Mouse (Mus musculus) forebrain, embryonic 10.5 days (tissue): ENCODE data around the gene Sdr39u1. TPM values are rescaled to one million over a fixed set of nuclear protein-coding genes. Genes with fewer than 3 reads are reported as not detected.
A peak's percentile ranks its signal among the peaks of the same experiment; 100 is the strongest.

Source experiments
- DNase-seq: peaks from one replicate; pipeline ENCODE4 v3.0.0-alpha.2; 2017; ENCODE audit warnings: low spot score; ENCODE audit errors: extremely low spot score
- H3K27ac ChIP-seq: fragments of 300-500 bp; sonication (generic); 2 replicates; pipeline ENCODE4 v1.5.1; 2016; ENCODE audit warnings: mild to moderate bottlenecking
- H3K27me3 ChIP-seq: fragments of 300-500 bp; sonication (generic); 2 replicates; pipeline ENCODE4 v1.6.1; 2016; ENCODE audit warnings: mild to moderate bottlenecking; ENCODE audit not compliant: poor library complexity, severe bottlenecking
- H3K36me3 ChIP-seq: fragments of 300-500 bp; sonication (generic); replicated peaks from 2 replicates; pipeline ENCODE4 v1.6.1; 2016; ENCODE audit warnings: mild to moderate bottlenecking, moderate library complexity
- H3K4me1 ChIP-seq: fragments of 300-500 bp; sonication (generic); 2 replicates; pipeline ENCODE4 v1.6.1; 2016
- H3K4me3 ChIP-seq: fragments of 300-500 bp; sonication (generic); 2 replicates; pipeline ENCODE4 v1.5.1; 2016; ENCODE audit warnings: mild to moderate bottlenecking, moderate library complexity
- H3K9me3 ChIP-seq: fragments of 300-500 bp; sonication (generic); 2 replicates; pipeline ENCODE4 v1.6.1; 2016; ENCODE audit warnings: mild to moderate bottlenecking, moderate library complexity
- WGBS: fragments of 180-500 bp; shearing (Covaris S2); methylation state at CpG from one replicate; pipeline ENCODE4 v1.1.7; 2016; 5-methylcytosine and 5-hydroxymethylcytosine counted together
- polyA plus RNA-seq: library from polyadenylated mRNA; unstranded; fragments of >200 nt; fragmentation: Nextera tagmentation; extraction: Ambion mirVana; gene quantifications from 2 replicates; pipeline ENCODE4 v1.2.1, GENCODE M21; 2016

Sdr39u1 gene
- polyA plus RNA-seq, 1 experiment from 2014 or later: 48.9 TPM

- DNase-seq: no peak
- Histone ChIP-seq H3K36me3 (no peaks in the 10 kb centered on the region), H3K4me3 (no peak overlapping the region), H3K27ac (no peak overlapping the region), H3K27me3 (no peaks in the 10 kb centered on the region), H3K4me1 (peaks cover 8% of the 10 kb centered on the region), H3K9me3 (no peaks in the 10 kb centered on the region)
- 44% methylated on average over 1 of the region's 1 CpGs for WGBS
Observed at GRCm38 (mm10) chr14:55905518-55905917, 5.4 kb upstream of the Sdr39u1 start.

- H3K4me1 ChIP-seq: peaks cover 26% of the 10 kb centered on the region
- H3K9me3 ChIP-seq: no peaks in the 10 kb centered on the region
- no peaks in the 10 kb centered on the region for H3K27me3 ChIP-seq
- 9% methylated on average over 12 of the region's 12 CpGs for WGBS
- no peak for DNase-seq
- peak overlapping the region; percentile 62 for H3K4me3 ChIP-seq
- H3K36me3 ChIP-seq: peaks cover 29% of the 10 kb centered on the region
- peak overlapping the region; percentile 86 for H3K27ac ChIP-seq
Observed at GRCm38 (mm10) chr14:55900414-55900755, 292 bp upstream of the Sdr39u1 start.

- whole genome bisulfite sequencing: 89% methylated on average over 7 of the region's 7 CpGs
- Histone ChIP-seq H3K4me3 (peak overlapping the region; percentile 62; the same call in 1 of the 2 replicates), H3K27me3 (no peaks in the 10 kb centered on the region), H3K4me1 (peaks cover 26% of the 10 kb centered on the region), H3K9me3 (no peaks in the 10 kb centered on the region), H3K27ac (no peak overlapping the region), H3K36me3 (peaks cover 44% of the 10 kb centered on the region)
- no peak for DNase-seq
Observed at GRCm38 (mm10) chr14:55898947-55899346, 1.1 kb downstream of the Sdr39u1 start.

- WGBS: 94% methylated on average over 12 of the region's 12 CpGs
- Histone ChIP-seq H3K36me3 (peaks cover 56% of the 10 kb centered on the region), H3K9me3 (no peaks in the 10 kb centered on the region), H3K27ac (no peak overlapping the region), H3K4me3 (no peak overlapping the region), H3K27me3 (no peaks in the 10 kb centered on the region), H3K4me1 (peaks cover 26% of the 10 kb centered on the region)
- no peak for DNase-seq
Observed at GRCm38 (mm10) chr14:55897671-55898070, 2.4 kb downstream of the Sdr39u1 start.

GRCm38 (mm10) chr14:55886571-55887382 is 13.3 kb downstream of the Sdr39u1 start:
- Histone ChIP-seq H3K27me3 (0 out of 2 replicates have a peak, but pooled peaks cover 8% of the 10 kb centered on the region), H3K27ac (peak overlapping the region; percentile 94; the same call in 1 of the 2 replicates), H3K9me3 (no peaks in the 10 kb centered on the region), H3K36me3 (peaks cover 58% of the 10 kb centered on the region), H3K4me1 (peaks cover 44% of the 10 kb centered on the region), H3K4me3 (peak overlapping the region; percentile 80)
- DNase-seq: no peak
- 85% methylated on average over 24 of the region's 24 CpGs for WGBS

- WGBS: 11% methylated on average over 16 of the region's 16 CpGs
- Histone ChIP-seq H3K4me3 (peak overlapping the region; percentile 80), H3K36me3 (peaks cover 49% of the 10 kb centered on the region), H3K9me3 (no peaks in the 10 kb centered on the region), H3K27me3 (0 out of 2 replicates have a peak, but pooled peaks cover 8% of the 10 kb centered on the region), H3K27ac (peak overlapping the region; percentile 94), H3K4me1 (peaks cover 44% of the 10 kb centered on the region)
- DNase-seq: no peak
Observed at GRCm38 (mm10) chr14:55885791-55886271, 14.3 kb downstream of the Sdr39u1 start.

GRCm38 (mm10) chr14:55885114-55885790 is 14.8 kb downstream of the Sdr39u1 start:
- DNase-seq: no peak
- Histone ChIP-seq H3K9me3 (no peaks in the 10 kb centered on the region), H3K27me3 (0 out of 2 replicates have a peak, but pooled peaks cover 8% of the 10 kb centered on the region), H3K4me3 (peak overlapping the region; percentile 80), H3K27ac (peak overlapping the region; percentile 94), H3K4me1 (peaks cover 44% of the 10 kb centered on the region), H3K36me3 (peaks cover 43% of the 10 kb centered on the region)
- under 1% methylated on average over 28 of the region's 30 CpGs for WGBS

- Histone ChIP-seq H3K36me3 (peaks cover 38% of the 10 kb centered on the region), H3K27ac (peak within 1 kb of the TSS; percentile 94), H3K4me1 (peaks cover 44% of the 10 kb centered on the region), H3K4me3 (peak within 1 kb of the TSS; percentile 80), H3K27me3 (0 out of 2 replicates have a peak, but pooled peaks cover 8% of the 10 kb centered on the region), H3K9me3 (no peaks in the 10 kb centered on the region)
- WGBS: under 1% methylated on average over 30 of the region's 30 CpGs
- DNase-seq: peak; percentile 87
Observed at GRCm38 (mm10) chr14:55884713-55885113, 15.4 kb downstream of the Sdr39u1 start, which contains the start of gene Khnyn. Gene Khnyn (plus strand): TSS chr14:55884947.

- Histone ChIP-seq H3K36me3 (peaks cover 32% of the 10 kb centered on the region), H3K4me3 (peak within 1 kb of the TSS; percentile 80), H3K27me3 (0 out of 2 replicates have a peak, but pooled peaks cover 8% of the 10 kb centered on the region), H3K4me1 (peaks cover 44% of the 10 kb centered on the region), H3K27ac (peak within 1 kb of the TSS; percentile 94), H3K9me3 (no peaks in the 10 kb centered on the region)
- DNase-seq: no peak
- WGBS: 34% methylated on average over 4 of the region's 4 CpGs
Observed at GRCm38 (mm10) chr14:55884166-55884565, 15.9 kb downstream of the Sdr39u1 start, which contains the start of gene Cbln3. Gene Cbln3 (minus strand): TSS chr14:55884392.

- Histone ChIP-seq H3K4me1 (peaks cover 44% of the 10 kb centered on the region), H3K27ac (peak overlapping the region; percentile 94)
Observed at GRCm38 (mm10) chr14:55883663-55884062, 16.4 kb downstream of the Sdr39u1 start.

GRCm38 (mm10) chr14:55883149-55883661 is 16.9 kb downstream of the Sdr39u1 start:
- Histone ChIP-seq H3K4me1 (peaks cover 48% of the 10 kb centered on the region), H3K36me3 (peaks cover 23% of the 10 kb centered on the region), H3K27me3 (0 out of 2 replicates have a peak, but pooled peaks cover 8% of the 10 kb centered on the region), H3K4me3 (no peak overlapping the region), H3K27ac (0 out of 2 replicates have a peak overlapping the region, but pooled peaks have one; percentile 94), H3K9me3 (no peaks in the 10 kb centered on the region)
- WGBS: 93% methylated on average over 13 of the region's 13 CpGs
- no peak for DNase-seq

More at GRCm38 (mm10) chr14:55883663-55884062, 16.4 kb downstream of the Sdr39u1 start:
- Histone ChIP-seq H3K36me3 (peaks cover 27% of the 10 kb centered on the region), H3K9me3 (no peaks in the 10 kb centered on the region), H3K4me3 (no peak overlapping the region), H3K27me3 (0 out of 2 replicates have a peak, but pooled peaks cover 8% of the 10 kb centered on the region)
- DNase-seq: no peak
- 94% methylated on average over 12 of the region's 12 CpGs for WGBS

- Histone ChIP-seq H3K27me3 (0 out of 2 replicates have a peak, but pooled peaks cover 8% of the 10 kb centered on the region), H3K27ac (0 out of 2 replicates have a peak overlapping the region, but pooled peaks have one; percentile 0)
- 66% methylated on average over 6 of the region's 6 CpGs for WGBS
Observed at GRCm38 (mm10) chr14:55882171-55882641, 17.9 kb downstream of the Sdr39u1 start.

More at GRCm38 (mm10) chr14:55882171-55882641, 17.9 kb downstream of the Sdr39u1 start:
- no peak overlapping the region for H3K4me3 ChIP-seq
- peaks cover 13% of the 10 kb centered on the region for H3K36me3 ChIP-seq
- peaks cover 55% of the 10 kb centered on the region for H3K4me1 ChIP-seq
- no peaks in the 10 kb centered on the region for H3K9me3 ChIP-seq
- no peak for DNase-seq
